Mouse (Mus musculus): Measurements from ENCODE around the gene Wnt1. TPM values are rescaled to one million over a fixed set of nuclear protein-coding genes. Genes with fewer than 3 reads are reported as not detected.

Wnt1 gene
- total RNA-seq, 2 experiments from 2014 or later, result not detected

- no peak for DNase-seq
- intact Hi-C loops (cut with DNase I), result loop anchor here (5.0 kb wide), 1 partner anchor 36 kb away; no protein-coding TSS in a partner anchor
Observed at GRCm38 (mm10) chr15:98831684-98832035, 42.0 kb downstream of the Wnt1 start.

- intact Hi-C loops (cut with DNase I), result loop anchor here (5.0 kb wide), 1 partner anchor 35 kb away; no protein-coding TSS in a partner anchor
- no peak for DNase-seq
Observed at GRCm38 (mm10) chr15:98832161-98833058, 42.8 kb downstream of the Wnt1 start.

- DNase-seq, result no peak
- intact Hi-C loops (cut with DNase I), result loop anchor here (5.0 kb wide), 1 partner anchor 34 kb away; no protein-coding TSS in a partner anchor
Observed at GRCm38 (mm10) chr15:98833281-98833680, 43.6 kb downstream of the Wnt1 start.

DNA sequence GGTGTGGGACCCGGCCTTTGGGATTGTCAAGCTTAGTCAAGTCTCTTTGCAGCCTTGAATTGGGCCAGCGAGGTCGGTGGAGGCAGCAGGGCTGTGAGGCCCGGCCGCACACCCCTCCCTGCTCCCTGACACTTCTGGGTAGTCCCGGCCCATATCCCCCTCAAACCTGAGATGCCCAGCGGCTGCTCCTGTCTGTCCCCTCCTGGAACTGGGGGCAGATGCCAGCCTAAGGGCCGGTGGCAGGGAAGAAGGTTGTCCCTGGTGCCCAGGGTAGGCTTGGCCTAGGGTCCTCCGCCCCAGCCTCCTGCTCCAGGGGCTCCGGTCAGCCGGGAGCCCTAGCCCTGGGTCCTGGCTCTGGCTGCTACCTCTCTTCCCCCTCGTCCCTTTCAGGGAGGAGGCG lies 44.4 kb downstream of the Wnt1 start:
- intact Hi-C loops (cut with DNase I), result loop anchor here (5.0 kb wide), 1 partner anchor 33 kb away; no protein-coding TSS in a partner anchor
- DNase-seq, result no peak

- intact Hi-C loops (cut with DNase I), result no loop called here
- no peak for DNase-seq
Observed at GRCm38 (mm10) chr15:98835291-98835690, 45.6 kb downstream of the Wnt1 start.

DNA sequence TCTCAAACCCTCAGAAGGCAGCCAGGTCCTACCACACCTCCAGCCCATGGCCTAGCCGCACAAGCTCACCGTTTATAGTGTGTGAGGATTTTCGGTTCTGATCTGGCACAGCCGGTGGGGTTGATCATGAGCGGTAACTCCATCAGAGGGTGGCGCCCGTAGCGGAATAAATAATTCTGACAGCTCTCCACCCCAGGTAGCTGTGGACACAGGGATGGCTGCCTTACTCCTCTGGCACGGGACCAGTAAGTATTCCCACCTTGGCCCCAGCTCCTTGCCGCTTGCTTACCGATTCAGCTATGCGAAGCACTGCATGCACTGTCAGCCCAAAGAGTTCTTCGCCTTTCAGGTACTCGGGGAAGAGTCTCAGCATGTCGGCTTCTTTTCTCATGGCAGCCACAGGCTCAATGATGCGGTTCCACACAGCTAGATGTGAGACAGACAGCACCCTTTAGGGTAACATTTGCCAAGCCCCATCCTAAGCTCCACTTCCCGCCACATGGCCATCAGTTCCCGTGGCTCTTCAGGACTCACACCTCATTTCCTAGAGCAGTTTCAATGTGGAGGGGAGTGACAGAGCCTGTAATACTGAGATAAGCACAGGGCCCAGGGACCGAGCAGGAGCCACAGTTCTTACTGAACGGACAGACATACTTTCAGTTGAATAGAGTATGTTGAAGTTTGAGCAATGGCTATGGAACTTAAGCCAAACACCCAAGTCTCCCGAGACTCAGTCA lies 47.5 kb downstream of the Wnt1 start:
- no peak for DNase-seq
- intact Hi-C loops (cut with DNase I), result no loop called here

DNA sequence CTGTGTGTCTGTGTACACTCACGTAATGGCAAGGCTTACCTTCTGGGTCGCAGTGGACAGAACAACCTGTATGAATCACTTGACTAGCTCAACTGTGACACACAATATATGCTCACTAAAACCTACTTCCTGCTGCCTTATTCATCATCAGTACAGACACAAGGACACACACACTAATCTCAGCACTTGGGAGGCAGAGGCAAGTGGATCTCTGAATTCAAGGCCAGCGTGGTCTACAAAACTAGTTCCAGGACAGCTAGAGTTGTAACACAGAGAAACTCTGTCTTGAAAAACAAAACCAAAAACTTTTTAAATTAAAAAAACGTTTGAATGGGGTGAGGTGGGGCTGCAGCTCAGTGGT lies 48.1 kb downstream of the Wnt1 start:
- intact Hi-C loops (cut with DNase I), result no loop called here
- DNase-seq, result no peak

GRCm38 (mm10) chr15:98839161-98839560 lies 49.5 kb downstream of the Wnt1 start:
- intact Hi-C loops (cut with DNase I), result no loop called here
- no peak for DNase-seq

DNA sequence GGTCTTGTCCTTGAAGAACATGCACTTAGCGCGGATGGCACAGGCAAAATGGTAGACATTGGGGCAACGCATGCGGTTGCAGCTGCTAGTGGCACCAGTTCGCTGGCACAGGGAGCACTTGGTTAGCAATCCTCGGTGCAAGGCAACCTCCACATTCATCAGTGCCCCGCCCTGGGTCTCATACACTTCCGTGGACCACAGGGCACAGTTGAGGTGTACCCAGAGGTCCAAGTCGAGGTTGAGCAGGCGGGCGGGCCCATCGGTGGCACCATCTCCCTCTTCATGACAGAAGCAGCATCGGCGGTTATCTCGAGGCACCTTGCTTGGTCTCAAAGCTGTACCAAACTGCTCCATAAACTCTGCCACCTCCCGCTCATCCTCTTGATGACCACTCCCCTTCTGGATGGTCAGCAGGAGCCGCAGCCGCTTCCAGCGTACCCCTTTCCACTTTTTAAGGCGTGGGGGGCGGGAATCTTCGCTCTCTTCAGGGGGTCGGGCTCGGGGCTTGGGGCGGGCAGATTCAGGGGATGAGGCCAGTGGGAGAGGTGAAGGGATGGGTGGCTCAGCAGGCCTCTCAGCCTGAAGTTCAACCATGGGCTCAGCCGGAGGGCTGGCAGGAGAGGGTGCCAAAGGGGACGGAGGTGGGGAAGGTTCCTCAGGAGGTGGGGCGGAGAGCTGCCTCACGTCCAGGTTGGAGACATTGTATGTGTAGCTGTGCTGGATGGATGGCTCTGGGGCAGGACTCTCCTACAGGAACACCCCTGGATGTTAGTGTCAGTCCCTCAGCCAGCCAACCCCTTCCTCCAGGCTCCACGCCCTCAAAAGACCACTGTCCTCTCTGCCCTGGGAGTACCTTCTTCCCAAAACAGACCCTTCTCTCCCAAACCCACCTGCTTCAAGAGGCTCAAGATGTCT lies 50.3 kb downstream of the Wnt1 start:
- intact Hi-C loops (cut with DNase I), result no loop called here

More for the DNA sequence above, 50.3 kb downstream of the Wnt1 start:
- no peak for DNase-seq

Other genes starting within 250 kb of the Wnt1 start
- 10 to 100 TPM; 32.8 to 42.6 TPM for gene Ccnt1, start 218.9 kb upstream of the Wnt1 start, total RNA-seq (2021)
- under 1 TPM; 0.88 to 0.93 TPM for gene 4930415O20Rik, start 218.9 kb upstream of the Wnt1 start, total RNA-seq (2021)
- 100 to 1,000 TPM; 199 to 209 TPM for gene Adcy6, start 179.8 kb upstream of the Wnt1 start, total RNA-seq (2021)
- 1 to 10 TPM; 8.0 to 8.8 TPM for gene Cacnb3, start 159.0 kb upstream of the Wnt1 start, total RNA-seq (2021)
- 10 to 100 TPM; 51.0 to 53.9 TPM for gene Ddx23, start 127.0 kb upstream of the Wnt1 start, total RNA-seq (2021)
- gene Rnd1, start 112.4 kb upstream of the Wnt1 start, total RNA-seq (2021), result 1 to 10 TPM in 1 of 2 experiments, under 1 TPM in 1; 0.69 to 1.0 TPM
- gene Ccdc65, start 81.7 kb upstream of the Wnt1 start, total RNA-seq (2021), result under 1 TPM; 0.29 to 0.72 TPM
- gene Fkbp11, start 61.7 kb upstream of the Wnt1 start, total RNA-seq (2021), result 1 to 10 TPM; 4.6 to 5.0 TPM
- 10 to 100 TPM; 26.4 to 26.6 TPM for gene Arf3, start 26.6 kb upstream of the Wnt1 start, total RNA-seq (2021)
- under 1 TPM; 0.45 to 0.61 TPM for gene Wnt10b, start 11.7 kb upstream of the Wnt1 start, total RNA-seq (2021)
- under 1 TPM; 0.20 to 0.31 TPM for gene Ddn, start 19.6 kb downstream of the Wnt1 start, total RNA-seq (2021)
- gene Prkag1, start 41.7 kb downstream of the Wnt1 start, total RNA-seq (2021), result 10 to 100 TPM; 91.8 to 93.6 TPM
- gene Kmt2d, start 81.3 kb downstream of the Wnt1 start, total RNA-seq (2021), result 10 to 100 TPM; 63.2 to 64.5 TPM
- 1 to 10 TPM; 1.6 to 2.0 TPM for gene Rhebl1, start 104.7 kb downstream of the Wnt1 start, total RNA-seq (2021)
- 1 to 10 TPM; 2.0 to 2.7 TPM for gene Dhh, start 108.7 kb downstream of the Wnt1 start, total RNA-seq (2021)
- 10 to 100 TPM; 13.6 to 13.7 TPM for gene Lmbr1l, start 128.4 kb downstream of the Wnt1 start, total RNA-seq (2021)
- 100 to 1,000 TPM; 164 to 218 TPM for gene Tuba1b, start 144.7 kb downstream of the Wnt1 start, total RNA-seq (2021)
- not detected for gene Gm49450, start 163.7 kb downstream of the Wnt1 start, total RNA-seq (2021)
- gene Tuba1a, start 163.8 kb downstream of the Wnt1 start, total RNA-seq (2021), result 100 to 1,000 TPM; 116 to 154 TPM
- gene Tuba1c, start 240.0 kb downstream of the Wnt1 start, total RNA-seq (2021), result 10 to 100 TPM; 42.2 to 57.4 TPM

All from heart, postnatal 14 days (tissue).